Mouse (Mus musculus) retina, postnatal 7 days (tissue): ENCODE measurements around the gene Asic2.
A peak's percentile ranks its signal among the peaks of the same experiment; 100 is the strongest.

ENCODE experiments used
- DNase-seq: peaks from one replicate; pipeline ENCODE4 v3.0.0-alpha.2; 2012; ENCODE audit warnings: low read depth, low spot score

Gene Asic2

DNA sequence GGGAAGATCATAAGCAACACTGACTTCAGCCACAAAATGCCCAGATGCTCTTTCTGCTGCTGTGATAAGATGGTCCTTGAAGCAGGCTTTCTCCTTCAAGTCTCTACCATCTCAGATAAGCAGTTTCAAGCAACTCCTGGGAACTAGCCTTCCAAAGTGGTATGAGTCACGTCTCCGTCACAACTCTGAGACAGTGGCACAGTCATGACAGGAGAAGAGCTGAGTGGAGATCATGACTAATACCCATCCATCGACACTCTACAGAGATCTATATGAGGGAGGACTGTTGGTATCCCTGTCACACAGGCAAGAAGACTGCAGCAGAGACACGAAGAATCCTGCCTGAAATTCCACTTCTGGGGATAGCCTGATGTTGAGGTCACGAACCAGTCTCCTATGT lies 1049.9 kb downstream of the Asic2 start:
- DNase-seq, result no peak

- DNase-seq, result no peak
Observed at GRCm38 (mm10) chr11:80917688-80918087, 1050.6 kb downstream of the Asic2 start.

DNA sequence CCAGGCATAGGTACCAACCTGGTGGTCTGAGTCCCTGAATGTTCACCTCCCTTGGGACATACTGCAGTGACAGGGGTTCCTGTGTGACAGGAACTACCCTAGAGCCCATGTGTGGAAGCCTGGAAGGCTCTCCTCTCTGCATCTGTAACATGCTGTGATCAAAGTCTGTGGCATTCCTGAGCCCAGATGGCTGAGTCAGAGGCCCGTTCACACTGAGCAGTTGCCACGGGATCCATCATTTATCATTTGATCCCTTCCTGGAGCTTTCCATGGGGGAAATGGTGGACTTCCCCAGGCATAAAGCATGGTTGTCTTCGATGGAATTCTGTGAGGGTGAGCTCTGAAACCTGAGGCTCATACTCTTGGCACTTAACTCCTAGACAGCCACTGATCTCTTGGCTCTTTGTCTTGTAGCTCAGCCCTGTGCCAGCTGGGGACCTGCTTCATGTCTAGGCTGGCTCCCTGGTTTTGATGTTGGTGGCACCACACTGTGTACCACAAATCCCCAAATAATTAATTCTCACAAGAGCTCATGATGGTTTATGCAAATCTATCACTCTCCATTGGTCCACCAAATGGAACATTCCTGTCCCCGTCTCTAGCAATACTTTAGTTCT lies 1054.7 kb downstream of the Asic2 start:
- no peak for DNase-seq

GRCm38 (mm10) chr11:80912721-80913120 lies 1055.5 kb downstream of the Asic2 start:
- no peak for DNase-seq

GRCm38 (mm10) chr11:80907820-80908219 lies 1060.4 kb downstream of the Asic2 start:
- no peak for DNase-seq

GRCm38 (mm10) chr11:80906456-80906855 lies 1061.8 kb downstream of the Asic2 start:
- peak; percentile 43 for DNase-seq

DNA sequence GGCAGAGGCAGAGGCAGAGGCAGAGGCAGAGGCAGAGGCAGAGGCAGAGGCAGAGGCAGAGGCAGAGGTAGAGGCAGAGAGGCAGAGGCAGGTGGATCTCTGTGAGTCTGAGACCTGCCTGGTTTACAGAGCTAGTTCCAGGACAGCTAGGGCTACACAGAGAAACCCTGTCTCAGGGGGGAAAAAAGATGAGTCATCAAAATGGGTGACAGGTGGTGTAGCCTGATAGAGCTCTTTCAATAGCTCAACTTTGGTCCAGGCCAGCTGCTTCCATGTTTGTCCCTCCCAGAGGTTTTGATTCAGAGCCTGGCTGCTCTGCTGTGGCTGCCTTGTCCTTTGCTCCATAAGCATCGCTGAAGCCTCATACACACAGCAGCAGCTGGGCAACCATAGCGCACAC lies 1063.7 kb downstream of the Asic2 start:
- no peak for DNase-seq

DNA sequence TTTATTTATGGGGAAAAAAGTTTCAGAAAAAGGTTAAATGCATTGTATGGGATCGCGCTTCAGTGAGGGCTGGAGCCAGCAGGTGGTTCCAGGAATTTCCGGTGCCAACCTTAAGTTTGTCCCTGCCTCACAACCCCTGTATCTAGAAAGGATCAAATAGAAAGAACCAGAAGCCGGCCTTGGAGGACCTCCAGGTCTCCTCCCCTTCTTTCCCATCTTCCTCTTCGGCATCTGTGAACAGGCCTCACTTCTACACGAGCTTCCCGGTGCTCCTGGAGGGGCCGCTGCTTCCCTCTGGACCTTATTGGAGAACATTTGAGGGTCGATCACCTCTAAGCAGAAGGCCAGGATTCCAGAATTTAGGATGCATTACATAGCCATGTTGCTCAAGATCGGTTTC lies 1064.8 kb downstream of the Asic2 start:
- DNase-seq, result no peak

DNA sequence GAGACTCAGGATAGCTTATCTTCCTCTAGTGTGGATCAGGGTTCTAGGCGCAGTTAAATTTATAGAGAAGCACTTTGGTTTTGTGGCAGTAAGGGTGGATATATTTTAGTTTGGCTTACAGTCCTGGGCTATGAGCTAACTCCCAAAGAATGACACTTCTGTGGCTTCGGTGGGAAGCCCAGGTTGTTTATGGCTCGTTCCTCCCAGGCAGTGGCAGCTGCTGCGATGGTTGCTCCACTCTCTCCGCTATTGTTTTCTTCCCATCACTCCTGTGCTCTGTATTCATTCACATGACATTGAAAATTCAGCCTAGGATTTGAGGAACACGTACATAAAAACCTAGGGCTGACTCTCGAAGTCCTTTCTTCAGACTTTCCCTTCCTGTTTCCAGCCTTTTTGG lies 1065.6 kb downstream of the Asic2 start:
- no peak for DNase-seq

GRCm38 (mm10) chr11:80900555-80900954 lies 1067.7 kb downstream of the Asic2 start:
- DNase-seq, result no peak

- no peak for DNase-seq
Observed at GRCm38 (mm10) chr11:80895853-80896252, 1072.4 kb downstream of the Asic2 start.

DNA sequence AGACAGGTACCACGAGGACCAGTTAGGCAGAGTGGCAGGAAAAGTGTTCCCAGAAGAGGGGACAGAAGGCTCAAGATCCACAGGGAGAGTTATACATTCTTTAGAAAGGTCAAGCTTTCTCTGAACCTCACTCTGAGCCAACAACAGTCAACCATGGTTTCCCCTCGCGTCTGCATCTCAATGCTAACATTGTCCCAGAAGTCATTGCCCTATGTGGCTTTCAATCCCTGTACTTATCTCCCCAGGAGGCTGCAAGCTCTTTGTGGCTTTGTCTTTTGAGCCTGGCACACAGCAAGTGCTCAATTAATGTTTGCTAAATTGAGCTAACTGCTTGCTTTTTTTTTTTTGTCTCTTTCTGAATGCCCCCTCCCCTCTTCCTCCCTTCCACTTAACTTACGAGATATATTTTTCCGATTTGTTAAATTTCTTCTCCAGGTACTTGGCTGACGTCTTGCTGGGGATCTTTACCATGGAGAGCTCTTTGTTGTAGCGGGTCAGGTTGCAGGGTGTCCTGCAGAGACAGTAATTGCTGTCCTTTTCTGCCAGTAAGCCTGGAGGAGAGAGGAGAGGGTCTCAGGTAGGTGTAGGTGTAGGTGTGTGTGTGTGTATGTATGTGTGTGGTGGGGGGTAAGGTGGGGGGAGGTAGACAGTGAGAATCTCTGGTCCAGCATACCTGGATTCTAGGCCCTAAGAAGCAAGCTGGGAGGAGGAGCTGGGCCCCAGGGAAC lies 1078.8 kb downstream of the Asic2 start:
- DNase-seq, result no peak

DNA sequence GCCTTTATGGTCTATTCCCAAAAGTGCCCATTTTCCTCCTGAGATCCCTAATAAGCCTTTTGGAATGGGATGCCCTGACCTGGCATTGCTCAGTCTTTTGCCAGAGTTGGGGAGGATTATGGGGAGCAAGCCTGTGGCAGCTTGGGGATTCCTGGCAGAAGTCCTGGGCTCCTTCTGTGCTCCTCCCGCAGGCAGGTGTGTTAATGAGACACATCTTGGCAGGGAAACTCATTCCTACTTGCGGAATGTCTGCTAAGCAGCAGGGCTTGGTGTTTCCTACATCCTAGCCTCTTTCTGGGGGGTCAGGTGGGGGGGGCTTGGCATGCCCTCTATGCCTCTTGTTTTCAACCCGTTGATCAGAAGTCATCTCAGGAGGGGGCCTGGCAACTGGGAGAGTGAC lies 1081.2 kb downstream of the Asic2 start:
- DNase-seq, result no peak

DNA sequence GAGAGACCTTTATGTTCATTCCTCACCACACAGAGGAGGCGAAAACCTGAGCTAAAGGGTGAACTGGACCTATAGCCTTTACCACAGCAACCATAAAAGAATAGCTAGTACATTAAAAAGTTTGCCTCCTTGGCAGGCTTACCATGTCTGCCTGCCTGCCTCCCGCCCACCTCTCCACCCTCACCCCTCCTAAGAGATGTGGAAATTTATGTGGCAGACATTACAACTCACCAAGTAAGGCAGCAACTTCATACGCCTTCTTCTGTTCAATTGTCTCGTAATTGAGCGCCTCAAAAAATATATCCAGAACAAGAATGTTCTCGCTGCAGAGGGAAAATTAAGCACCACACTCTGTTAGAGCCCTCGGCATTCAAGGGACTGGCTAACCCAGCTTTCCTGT lies 1081.9 kb downstream of the Asic2 start:
- no peak for DNase-seq

DNA sequence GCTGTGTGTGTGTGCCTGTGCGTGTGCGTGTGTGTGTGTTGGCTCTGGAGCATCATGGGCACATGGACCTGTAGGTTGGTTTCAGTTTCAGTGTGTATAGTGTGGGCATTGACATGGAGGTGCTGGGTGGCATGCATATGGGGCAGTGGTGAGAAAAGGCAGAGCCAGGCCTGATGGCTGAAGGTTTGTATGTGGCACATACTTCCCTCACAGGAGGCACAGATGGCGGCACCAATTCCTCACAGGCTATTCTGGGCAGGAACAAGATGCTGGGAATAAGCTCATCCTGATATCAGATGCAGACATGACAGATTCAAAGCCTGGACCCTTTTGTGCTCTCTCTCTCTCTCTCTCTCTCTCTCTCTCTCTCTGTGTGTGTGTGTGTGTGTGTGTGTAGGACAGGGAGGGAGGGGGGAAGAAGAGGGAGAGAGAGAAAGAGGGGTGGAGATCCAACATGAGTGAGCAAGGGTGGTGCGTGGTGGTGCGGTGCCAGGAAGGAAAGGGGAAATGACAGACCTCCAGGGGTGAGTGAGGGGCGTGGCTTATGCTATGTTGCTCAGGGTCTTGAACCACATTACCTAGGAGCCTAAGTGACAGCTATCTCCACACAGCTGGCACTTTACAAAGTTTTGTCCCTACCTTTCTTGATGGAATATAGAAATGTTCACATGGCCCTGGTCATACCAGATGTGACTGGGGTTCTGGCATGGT lies 1083.6 kb downstream of the Asic2 start:
- no peak for DNase-seq

DNA sequence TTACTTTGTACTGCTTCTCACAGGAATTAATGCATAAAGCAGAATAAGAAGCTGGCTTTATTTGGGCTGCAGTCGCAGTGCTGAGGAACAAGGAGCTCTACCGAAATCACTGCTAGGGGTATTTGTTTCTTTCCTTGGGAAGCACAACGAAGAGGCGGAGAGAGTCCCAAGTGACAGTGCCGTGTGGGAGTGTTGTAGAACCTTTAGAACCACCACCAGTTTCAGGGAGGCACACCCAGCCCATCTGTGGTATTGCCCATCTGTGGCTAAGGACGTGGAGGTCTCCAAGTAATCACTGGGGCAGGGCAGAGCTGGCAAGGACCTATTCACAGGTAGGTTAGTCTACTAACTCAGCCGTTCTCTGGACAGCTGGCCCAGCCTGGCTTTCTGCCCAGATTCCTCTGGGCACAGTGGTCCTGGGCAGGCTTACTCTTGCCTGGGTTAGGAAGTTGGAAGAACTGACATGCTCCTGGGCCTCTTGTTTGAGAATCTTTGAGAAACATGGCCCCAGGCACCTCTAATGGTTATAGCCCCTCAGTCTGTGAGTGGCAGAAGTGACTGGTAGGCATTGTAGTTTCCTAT lies 1085.9 kb downstream of the Asic2 start:
- DNase-seq, result no peak

GRCm38 (mm10) chr11:80878026-80878425 lies 1090.2 kb downstream of the Asic2 start:
- no peak for DNase-seq

GRCm38 (mm10) chr11:80877131-80877651 lies 1091.1 kb downstream of the Asic2 start:
- no peak for DNase-seq

DNA sequence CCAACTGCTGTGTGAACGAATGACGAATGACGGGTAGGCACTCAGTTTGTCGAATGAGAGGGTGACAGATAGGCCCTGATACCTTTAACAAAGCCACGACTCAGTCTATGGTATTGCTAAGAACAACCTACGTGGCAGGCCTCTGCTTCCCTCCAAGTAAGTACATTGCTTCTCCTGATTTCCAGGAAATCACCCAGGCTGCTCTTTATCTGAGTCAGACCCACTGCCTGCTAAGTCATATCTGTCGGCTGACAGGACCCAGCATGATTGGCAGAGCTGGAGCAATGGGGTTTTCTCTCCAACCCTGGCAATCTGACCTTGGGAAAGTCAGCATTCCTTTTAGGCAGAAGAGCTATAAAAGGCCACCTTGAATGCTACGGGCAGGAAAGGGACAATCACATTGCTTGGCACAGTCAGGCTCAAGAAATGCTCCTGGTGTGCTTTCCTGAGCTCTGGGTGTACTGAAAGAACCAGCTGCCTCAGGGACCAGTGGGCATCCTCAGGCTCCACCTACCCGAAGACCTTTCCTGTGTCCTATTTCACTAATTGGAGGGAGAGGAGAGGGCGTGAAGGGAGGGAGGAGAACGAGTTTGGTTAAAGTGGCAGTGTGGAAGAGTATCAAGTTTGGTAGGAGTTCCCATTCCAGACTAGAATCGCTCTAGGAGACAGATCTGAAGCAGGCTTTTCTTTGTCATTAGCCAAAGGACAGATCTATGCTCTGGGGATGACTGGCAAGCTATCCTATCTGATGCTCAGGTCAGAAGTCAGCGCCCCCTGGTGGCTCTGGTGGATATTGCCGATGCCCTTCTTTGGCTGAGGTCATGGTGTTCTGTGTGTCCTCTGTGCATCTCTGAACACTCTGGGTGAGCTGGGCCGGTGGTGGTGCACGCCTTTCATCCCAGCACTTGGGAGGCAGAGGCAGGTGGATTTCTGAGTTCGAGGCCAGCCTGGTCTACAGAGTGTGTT lies 1095.5 kb downstream of the Asic2 start:
- DNase-seq, result peak; percentile 43

GRCm38 (mm10) chr11:80868039-80868438 lies 1100.2 kb downstream of the Asic2 start:
- no peak for DNase-seq

DNA sequence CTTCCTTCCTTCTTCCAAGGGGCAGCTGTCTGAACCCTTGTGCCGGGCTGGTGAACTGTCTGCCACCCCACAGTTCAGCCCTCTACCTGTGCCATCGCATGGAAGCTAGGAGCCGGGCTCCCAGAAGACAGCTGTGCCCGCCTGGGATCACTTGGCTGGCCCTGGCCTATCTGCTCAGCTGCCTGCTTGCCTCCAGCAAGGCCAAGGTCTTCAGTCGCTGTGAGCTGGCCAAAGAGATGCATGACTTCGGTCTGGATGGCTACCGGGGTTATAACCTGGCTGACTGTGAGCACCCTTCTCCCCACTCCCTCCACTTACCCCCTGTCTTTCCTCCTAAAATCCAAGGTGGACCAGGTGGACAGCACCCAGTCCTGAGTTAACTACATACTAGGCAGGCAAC lies 1105.3 kb downstream of the Asic2 start:
- no peak for DNase-seq
